Mouse (Mus musculus): ENCODE measurements around the gene Snx29. TPM values are rescaled to one million over a fixed set of nuclear protein-coding genes. Genes with fewer than 3 reads are reported as not detected.
A peak's percentile ranks its signal among the peaks of the same experiment; 100 is the strongest.
"Not testable (repeated sequence)": the region's sequence is repeated elsewhere in the genome, so short reads cannot be mapped to it uniquely, and the experiment has no call there.

The Snx29 gene
- polyA plus RNA-seq, 1 experiment from 2014 or later, result 6.9 TPM

DNA sequence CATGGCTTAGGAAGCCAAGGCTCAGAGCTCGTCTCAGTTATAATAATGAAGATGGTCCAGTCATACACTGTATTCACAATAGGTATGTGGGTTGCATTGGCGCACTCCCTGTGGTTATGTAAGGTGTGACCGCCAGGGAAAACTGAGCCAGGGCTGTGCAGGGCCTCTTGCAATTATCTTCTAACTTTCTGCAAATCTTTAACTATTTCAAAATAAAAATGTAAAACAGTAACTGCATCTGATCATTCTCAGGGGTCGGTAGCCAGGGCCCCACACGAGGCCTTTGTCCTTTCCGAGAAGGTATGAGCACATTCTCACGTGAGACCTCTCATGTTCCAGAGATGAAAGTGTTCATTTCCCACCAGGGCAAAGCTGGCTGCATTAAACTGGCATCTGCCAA, 185.6 kb downstream of the Snx29 start:
- no peaks in the 10 kb centered on the region for H3K27me3 ChIP-seq (ENCODE audit: insufficient read depth, low read length)
- H3K36me3 ChIP-seq (ENCODE audit: insufficient read depth, low read length), result no peaks in the 10 kb centered on the region
- ATAC-seq (replicated peaks; ENCODE audit: low FRiP score, low read depth) (peak; percentile 79), DNase-seq (ENCODE audit: low spot score) (peak; percentile 33)
- no peak overlapping the region for H3K9ac ChIP-seq (ENCODE audit: low read depth, low read length)
- 0 out of 2 replicates have a peak overlapping the region, but pooled peaks have one; percentile 42 for H3K27ac ChIP-seq
- H3K4me2 ChIP-seq (ENCODE audit: low read length), result no peak overlapping the region
- peak; percentile 26; the same call in 1 of the 2 replicates for TF ChIP-seq CTCF (IDR thresholded peaks at IDR 0.05; ENCODE audit: low read depth)
- H3K4me1 ChIP-seq (replicated peaks; ENCODE audit: insufficient read depth, low read length), result peaks cover 20% of the 10 kb centered on the region
- 63% methylated on average over 7 of the region's 7 CpGs for WGBS
- H3K9me3 ChIP-seq (replicated peaks; ENCODE audit: low read length), result no peaks in the 10 kb centered on the region
- no peak overlapping the region for H3K4me3 ChIP-seq (replicated peaks; ENCODE audit: low read depth, low read length)

DNA sequence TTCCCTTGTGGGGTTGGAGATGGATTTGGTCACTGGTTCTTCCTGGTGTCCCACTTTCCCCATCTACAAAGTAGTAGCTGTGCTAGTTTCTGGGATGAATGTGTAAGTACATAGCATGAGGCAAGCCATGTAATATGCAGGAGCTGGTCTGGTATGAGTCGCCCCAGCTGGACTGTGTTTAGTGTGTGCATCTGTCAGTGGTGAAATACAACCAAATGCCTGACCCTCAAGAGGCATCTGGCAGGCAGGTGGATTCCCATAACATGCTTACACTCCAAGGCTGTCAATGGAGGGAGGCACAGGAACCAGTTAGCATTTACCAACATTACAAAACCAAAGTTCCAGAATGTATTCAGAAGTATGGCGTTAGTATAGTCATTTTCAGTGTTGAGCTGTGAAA, 187.7 kb downstream of the Snx29 start:
- H3K4me3 ChIP-seq (replicated peaks; ENCODE audit: low read depth, low read length), result no peak overlapping the region
- no peak overlapping the region for H3K4me2 ChIP-seq (ENCODE audit: low read length)
- H3K4me1 ChIP-seq (replicated peaks; ENCODE audit: insufficient read depth, low read length), result peaks cover 19% of the 10 kb centered on the region
- ATAC-seq (replicated peaks; ENCODE audit: low FRiP score, low read depth), result no peak
- H3K9ac ChIP-seq (ENCODE audit: low read depth, low read length), result no peak overlapping the region
- TF ChIP-seq CTCF (IDR thresholded peaks at IDR 0.05; ENCODE audit: low read depth), result no peak
- H3K9me3 ChIP-seq (replicated peaks; ENCODE audit: low read length), result no peaks in the 10 kb centered on the region
- WGBS, result 89% methylated on average over 2 of the region's 2 CpGs
- no peak overlapping the region for H3K27ac ChIP-seq
- no peak for DNase-seq (ENCODE audit: low spot score)
- H3K36me3 ChIP-seq (ENCODE audit: insufficient read depth, low read length), result no peaks in the 10 kb centered on the region
- no peaks in the 10 kb centered on the region for H3K27me3 ChIP-seq (ENCODE audit: insufficient read depth, low read length)

DNA sequence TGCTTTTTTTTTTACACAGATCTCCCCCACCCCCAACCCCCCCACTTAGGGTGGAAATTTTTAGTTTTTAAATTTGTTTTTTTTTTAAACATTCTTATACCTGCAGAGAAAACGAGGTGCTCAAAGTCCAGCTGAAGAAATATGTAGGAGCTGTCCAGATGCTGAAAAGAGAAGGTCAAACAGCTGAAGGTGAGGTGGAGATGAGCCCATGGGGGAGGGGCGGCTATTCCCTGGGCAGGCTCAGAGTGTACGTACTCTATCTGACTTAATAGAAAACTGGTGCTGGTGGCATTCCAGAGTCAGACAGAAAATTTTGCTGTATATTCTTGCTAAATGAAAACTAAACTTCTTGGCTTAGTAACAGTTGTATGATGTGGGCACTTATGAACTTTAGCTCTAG, 188.1 kb downstream of the Snx29 start:
- H3K27ac ChIP-seq, result 0 out of 2 replicates have a peak overlapping the region, but pooled peaks have one; percentile 19
- H3K36me3 ChIP-seq (ENCODE audit: insufficient read depth, low read length), result no peaks in the 10 kb centered on the region
- peaks cover 14% of the 10 kb centered on the region for H3K4me1 ChIP-seq (replicated peaks; ENCODE audit: insufficient read depth, low read length)
- peak; percentile 44 for DNase-seq (ENCODE audit: low spot score)
- no peaks in the 10 kb centered on the region for H3K9me3 ChIP-seq (replicated peaks; ENCODE audit: low read length)
- H3K27me3 ChIP-seq (ENCODE audit: insufficient read depth, low read length), result no peaks in the 10 kb centered on the region
- H3K4me3 ChIP-seq (replicated peaks; ENCODE audit: low read depth, low read length), result no peak overlapping the region
- 0 out of 2 replicates have a peak, but pooled peaks have one; percentile 31 for ATAC-seq (replicated peaks; ENCODE audit: low FRiP score, low read depth)
- TF ChIP-seq CTCF (IDR thresholded peaks at IDR 0.05; ENCODE audit: low read depth), result no peak
- no peak overlapping the region for H3K4me2 ChIP-seq (ENCODE audit: low read length)
- H3K9ac ChIP-seq (ENCODE audit: low read depth, low read length), result no peak overlapping the region
- 59% methylated on average over 3 of the region's 3 CpGs for WGBS

DNA sequence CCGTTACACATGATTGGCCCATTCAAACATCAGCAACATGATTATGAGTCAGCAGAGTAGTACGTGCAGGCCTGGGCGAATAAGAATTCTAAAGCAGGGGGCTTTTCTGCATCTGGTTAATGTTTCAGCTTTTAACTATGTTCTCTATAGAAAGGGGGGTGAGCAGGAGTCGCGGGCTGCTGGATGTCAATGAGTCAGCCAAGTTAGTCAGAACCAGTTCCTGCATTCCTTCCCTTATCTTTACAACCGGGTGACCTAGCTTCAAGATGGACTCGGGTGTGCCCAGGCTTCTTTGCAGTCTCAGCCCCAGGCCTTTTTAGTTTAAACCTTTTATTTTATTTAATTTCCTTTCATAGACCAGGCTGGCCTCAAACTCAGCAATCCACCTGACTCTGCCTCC, 189.0 kb downstream of the Snx29 start:
- H3K4me2 ChIP-seq (ENCODE audit: low read length); H3K4me1 ChIP-seq (replicated peaks; ENCODE audit: insufficient read depth, low read length); H3K4me3 ChIP-seq (replicated peaks; ENCODE audit: low read depth, low read length); DNase-seq (ENCODE audit: low spot score); H3K36me3 ChIP-seq (ENCODE audit: insufficient read depth, low read length); H3K27me3 ChIP-seq (ENCODE audit: insufficient read depth, low read length); H3K9ac ChIP-seq (ENCODE audit: low read depth, low read length); H3K9me3 ChIP-seq (replicated peaks; ENCODE audit: low read length): not testable (repeated sequence)
- peak; percentile 44 for ATAC-seq (replicated peaks; ENCODE audit: low FRiP score, low read depth)
- H3K27ac ChIP-seq, result 0 out of 2 replicates have a peak overlapping the region, but pooled peaks have one; percentile 19
- 63% methylated on average over 7 of the region's 7 CpGs for WGBS

DNA sequence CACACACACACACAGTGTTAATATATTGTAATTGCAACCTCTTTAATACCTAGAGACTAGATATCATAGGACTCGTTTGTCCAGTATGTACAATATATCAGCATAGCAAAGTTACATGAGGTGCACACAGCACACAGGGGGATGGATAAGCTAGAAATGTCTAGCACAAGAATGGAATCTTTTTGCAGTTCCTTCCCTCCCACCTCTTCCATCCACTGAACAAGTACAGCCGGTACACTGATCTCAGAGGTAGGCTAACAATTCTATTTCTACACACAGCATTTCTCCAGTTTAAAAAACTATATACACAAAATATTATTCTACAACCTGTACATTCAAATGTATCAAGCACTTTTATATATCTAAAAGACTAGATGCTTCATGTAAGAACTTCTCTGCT, 194.0 kb downstream of the Snx29 start:
- no peak for DNase-seq (ENCODE audit: low spot score)
- H3K27me3 ChIP-seq (ENCODE audit: insufficient read depth, low read length), result no peaks in the 10 kb centered on the region
- no peaks in the 10 kb centered on the region for H3K9me3 ChIP-seq (replicated peaks; ENCODE audit: low read length)
- H3K4me3 ChIP-seq (replicated peaks; ENCODE audit: low read depth, low read length), result no peak overlapping the region
- no peak overlapping the region for H3K9ac ChIP-seq (ENCODE audit: low read depth, low read length)
- H3K36me3 ChIP-seq (ENCODE audit: insufficient read depth, low read length), result 0 out of 2 replicates have a peak, but pooled peaks cover 3% of the 10 kb centered on the region
- 90% methylated on average over 2 of the region's 2 CpGs for WGBS
- no peak for TF ChIP-seq CTCF (IDR thresholded peaks at IDR 0.05; ENCODE audit: low read depth)
- no peak overlapping the region for H3K27ac ChIP-seq
- no peak overlapping the region for H3K4me2 ChIP-seq (ENCODE audit: low read length)
- no peak for ATAC-seq (replicated peaks; ENCODE audit: low FRiP score, low read depth)
- H3K4me1 ChIP-seq (replicated peaks; ENCODE audit: insufficient read depth, low read length), result 0 out of 2 replicates have a peak, but pooled peaks cover 4% of the 10 kb centered on the region

DNA sequence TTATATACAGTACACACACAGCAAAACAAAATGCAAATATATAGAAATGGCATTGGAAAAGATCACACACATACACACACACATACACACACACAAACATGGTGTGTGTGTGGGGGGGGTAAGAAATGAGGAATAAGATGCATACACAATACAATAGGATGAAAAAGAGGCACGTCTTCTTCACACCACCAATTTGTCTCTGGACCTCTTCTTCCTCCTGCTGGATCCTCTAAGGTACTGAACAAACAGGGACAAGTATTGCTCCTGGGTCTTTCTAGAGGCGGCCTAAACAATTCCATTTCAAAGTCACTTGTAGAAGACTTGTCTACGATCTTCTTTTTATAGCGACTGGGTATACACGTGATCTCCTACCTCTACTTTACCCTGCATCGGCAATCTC, 194.7 kb downstream of the Snx29 start:
- Histone ChIP-seq H3K36me3 (ENCODE audit: insufficient read depth, low read length) (0 out of 2 replicates have a peak, but pooled peaks cover 3% of the 10 kb centered on the region), H3K4me2 (ENCODE audit: low read length) (no peak overlapping the region), H3K9me3 (replicated peaks; ENCODE audit: low read length) (no peaks in the 10 kb centered on the region), H3K4me1 (replicated peaks; ENCODE audit: insufficient read depth, low read length) (0 out of 2 replicates have a peak, but pooled peaks cover 4% of the 10 kb centered on the region), H3K27ac (no peak overlapping the region), H3K4me3 (replicated peaks; ENCODE audit: low read depth, low read length) (no peak overlapping the region), H3K27me3 (ENCODE audit: insufficient read depth, low read length) (no peaks in the 10 kb centered on the region), H3K9ac (ENCODE audit: low read depth, low read length) (no peak overlapping the region)
- WGBS, result 97% methylated on average over 6 of the region's 6 CpGs
- no peak for DNase-seq (ENCODE audit: low spot score)
- TF ChIP-seq CTCF (IDR thresholded peaks at IDR 0.05; ENCODE audit: low read depth), result no peak
- ATAC-seq (replicated peaks; ENCODE audit: low FRiP score, low read depth), result no peak

All from kidney, postnatal 0 days (tissue).